Mouse (Mus musculus): ENCODE measurements around the gene Oas1a. TPM values are rescaled to one million over a fixed set of nuclear protein-coding genes. Genes with fewer than 3 reads are reported as not detected.
"Not testable (repeated sequence)": the region's sequence is repeated elsewhere in the genome, so short reads cannot be mapped to it uniquely, and the experiment has no call there.

The Oas1a gene
- polyA plus RNA-seq, 1 experiment: 7.2 TPM

DNA sequence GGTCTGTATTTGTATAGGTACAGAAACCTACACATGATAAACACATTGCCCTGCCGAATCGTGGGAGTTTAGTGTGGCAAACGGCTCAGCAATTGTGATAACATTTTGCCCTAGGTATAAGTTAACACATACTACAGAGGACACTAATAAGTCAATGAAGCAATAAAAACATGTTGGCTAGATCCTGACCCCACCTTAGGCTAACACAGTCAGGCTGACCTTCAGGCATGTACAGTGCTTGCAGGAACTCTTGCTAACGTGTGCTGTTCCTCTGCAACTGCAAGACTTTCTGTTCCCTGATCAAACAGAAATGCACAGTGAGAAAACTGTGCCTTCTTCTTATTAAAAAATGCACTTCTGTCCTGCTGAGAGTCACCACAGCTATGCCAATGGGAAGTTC, 16.6 kb upstream of the Oas1a start:
- no peak for DNase-seq
- H3K4me1 ChIP-seq (ENCODE audit: control insufficient read depth, insufficient read depth, low read length): no peaks in the 10 kb centered on the region
- TF ChIP-seq CTCF (IDR thresholded peaks at IDR 0.05; ENCODE audit: insufficient read depth, low read length) (no peak), POLR2A (IDR thresholded peaks at IDR 0.05; ENCODE audit: borderline replicate concordance, extremely low read depth, low read depth, low read length) (no peak)
- no peak overlapping the region for H3K4me3 ChIP-seq (replicated peaks; ENCODE audit: extremely low read depth, low read depth, low read length)
- 58% methylated on average over 4 of the region's 4 CpGs for WGBS

DNA sequence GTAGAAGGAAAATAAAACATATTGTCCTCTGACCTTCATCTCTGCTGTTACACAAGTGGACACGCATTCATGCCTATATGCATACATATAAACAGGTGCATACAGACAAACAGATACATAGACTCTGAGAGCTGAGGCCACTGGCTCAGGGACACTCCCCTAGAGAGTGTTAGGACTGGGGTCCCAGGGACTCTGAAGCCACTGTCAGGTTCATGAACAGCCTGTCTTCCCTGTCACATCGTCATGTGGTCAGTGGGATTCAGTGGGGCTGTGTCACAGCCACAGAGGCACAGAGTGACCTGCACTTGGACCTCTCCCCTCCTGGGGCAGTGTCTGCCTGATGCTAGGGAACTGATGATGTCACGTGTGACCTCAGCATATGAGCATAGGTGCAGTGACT, 13.0 kb upstream of the Oas1a start:
- 75% methylated on average over 3 of the region's 3 CpGs for WGBS
- no peaks in the 10 kb centered on the region for H3K4me1 ChIP-seq (ENCODE audit: control insufficient read depth, insufficient read depth, low read length)
- TF ChIP-seq CTCF (IDR thresholded peaks at IDR 0.05; ENCODE audit: insufficient read depth, low read length) (no peak), POLR2A (IDR thresholded peaks at IDR 0.05; ENCODE audit: borderline replicate concordance, extremely low read depth, low read depth, low read length) (no peak)

DNA sequence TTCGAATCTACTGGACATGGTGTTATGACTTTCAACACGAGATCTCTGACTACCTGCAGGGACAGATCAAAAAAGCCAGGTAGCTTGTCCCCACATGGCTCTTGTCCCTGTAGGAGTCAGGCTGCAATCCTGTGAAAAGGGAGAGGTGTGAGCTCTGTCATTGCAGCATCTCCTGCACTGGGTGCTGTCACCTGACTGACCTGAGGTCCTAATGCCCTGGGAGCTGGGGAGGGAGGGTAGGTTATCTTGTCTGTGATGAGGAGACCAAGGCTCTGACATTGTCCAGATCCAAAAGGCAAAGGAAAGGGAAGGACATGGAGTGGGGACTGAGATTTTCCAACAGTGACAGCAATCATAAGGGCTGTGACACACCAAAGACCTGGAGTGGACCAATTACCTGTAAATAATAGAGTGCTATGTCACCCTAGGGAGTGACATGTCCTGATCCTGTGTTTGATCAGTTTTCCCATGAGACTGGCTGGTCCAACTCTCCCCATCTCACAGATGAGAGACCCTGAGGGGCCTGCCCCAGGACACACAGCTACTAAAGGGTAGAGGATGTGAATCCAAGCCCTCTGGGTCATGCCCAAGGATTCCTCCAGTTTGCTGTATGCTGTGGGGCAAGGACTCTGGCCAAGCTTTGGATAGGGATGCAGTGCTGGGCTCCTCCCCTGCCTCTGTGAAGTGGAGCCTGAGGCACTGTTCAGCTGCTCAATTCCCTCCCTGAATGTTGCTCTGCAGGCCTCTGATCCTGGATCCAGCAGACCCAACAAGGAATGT, 12.0 kb upstream of the Oas1a start:
- not testable (repeated sequence) for DNase-seq; H3K4me3 ChIP-seq (replicated peaks; ENCODE audit: extremely low read depth, low read depth, low read length); H3K4me1 ChIP-seq (ENCODE audit: control insufficient read depth, insufficient read depth, low read length)
- WGBS: 58% methylated on average over 2 of the region's 2 CpGs

More for the DNA sequence above, 13.0 kb upstream of the Oas1a start:
- no peak overlapping the region for H3K4me3 ChIP-seq (replicated peaks; ENCODE audit: extremely low read depth, low read depth, low read length)
- no peak for DNase-seq

DNA sequence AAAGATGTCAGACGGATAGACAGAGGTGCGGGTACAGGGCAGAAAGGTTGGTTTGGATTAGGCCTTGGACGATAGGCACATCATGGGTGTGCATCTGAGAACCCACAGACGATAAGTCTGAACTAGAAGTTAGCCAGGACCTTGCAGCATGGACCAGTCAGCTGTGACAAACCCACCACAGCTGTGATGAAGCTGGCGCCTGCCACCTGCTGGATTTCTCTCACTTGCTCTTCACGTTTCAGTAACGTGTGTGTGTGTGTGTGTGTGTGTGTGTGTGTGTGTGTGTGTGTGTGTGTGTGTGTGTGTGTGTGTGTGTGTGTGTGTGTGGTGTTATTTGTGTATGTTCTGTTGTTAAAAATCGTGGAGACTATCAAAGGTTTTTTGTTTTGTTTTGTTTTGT, 6.9 kb upstream of the Oas1a start, which contains the start of gene Oas1d:
Gene Oas1d (plus strand): TSS at position 333 of the 400 bp plus-strand sequence.
- 37% methylated on average over 8 of the region's 8 CpGs for WGBS
- not testable (repeated sequence) for H3K4me3 ChIP-seq (replicated peaks; ENCODE audit: extremely low read depth, low read depth, low read length); H3K4me1 ChIP-seq (ENCODE audit: control insufficient read depth, insufficient read depth, low read length); DNase-seq

DNA sequence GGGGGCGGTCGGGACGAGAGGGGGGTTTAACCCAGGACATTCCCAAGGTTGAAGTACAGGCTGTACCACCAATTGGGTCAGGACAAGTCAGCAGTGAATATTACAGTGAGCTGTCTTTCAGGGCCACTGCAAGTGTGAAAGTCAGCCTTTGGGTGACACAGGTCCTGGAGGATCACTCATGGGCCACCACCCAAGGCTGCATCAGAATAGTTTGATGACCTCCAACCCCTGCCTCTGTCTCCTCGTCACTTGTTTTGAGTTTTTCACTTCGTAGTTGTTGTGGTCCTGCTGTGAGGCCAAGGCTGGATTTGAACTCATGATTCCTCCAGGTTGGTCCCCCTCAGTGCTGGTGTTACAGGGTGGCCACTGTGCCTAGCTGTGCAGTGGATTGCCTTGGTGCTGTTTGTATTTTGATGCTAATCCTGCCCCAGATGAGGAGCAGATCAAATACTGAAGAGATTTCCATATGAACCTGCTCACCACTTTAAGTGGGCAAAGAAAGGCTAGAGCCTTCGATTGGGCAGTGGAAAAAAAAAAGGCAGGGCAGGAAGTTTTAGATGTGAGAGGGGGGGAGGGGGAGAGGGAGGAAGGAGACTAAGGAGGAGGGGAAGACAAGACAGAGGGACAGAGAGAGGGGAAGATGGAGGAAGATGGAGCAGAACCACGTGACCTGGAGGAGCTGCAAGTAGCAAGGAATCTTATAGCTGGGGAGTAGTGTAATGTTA, 1.0 kb upstream of the Oas1a start:
- WGBS: 43% methylated on average over 7 of the region's 7 CpGs

DNA sequence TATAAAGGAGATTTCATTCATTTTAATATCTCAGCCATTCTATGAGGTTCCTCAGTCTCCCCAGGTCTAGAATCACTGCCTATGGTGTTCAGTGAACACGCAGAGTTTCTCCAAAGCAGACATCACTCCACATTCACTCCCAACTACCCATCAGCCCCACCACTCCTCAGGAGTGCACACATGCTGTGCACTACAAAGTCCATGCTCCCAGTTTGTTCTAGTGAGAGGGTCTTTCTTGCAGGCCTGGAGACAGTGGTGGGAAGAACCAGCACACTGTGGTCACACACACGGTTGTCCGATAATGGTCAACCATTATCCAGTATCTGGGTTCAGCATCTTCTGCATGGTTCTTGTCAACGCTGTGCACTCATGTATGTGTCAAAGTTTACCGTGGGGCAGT, 5.3 kb downstream of the Oas1a start:
- 86% methylated on average over 5 of the region's 5 CpGs for WGBS
- Histone ChIP-seq H3K4me1 (ENCODE audit: control insufficient read depth, insufficient read depth, low read length) (peaks cover 3% of the 10 kb centered on the region; the same call in 1 of the 2 replicates), H3K4me3 (replicated peaks; ENCODE audit: extremely low read depth, low read depth, low read length) (no peak overlapping the region)
- TF ChIP-seq POLR2A (IDR thresholded peaks at IDR 0.05; ENCODE audit: borderline replicate concordance, extremely low read depth, low read depth, low read length) (no peak), CTCF (IDR thresholded peaks at IDR 0.05; ENCODE audit: insufficient read depth, low read length) (no peak)
- no peak for DNase-seq

More for the DNA sequence above, 1.0 kb upstream of the Oas1a start:
- DNase-seq: no peak
- Histone ChIP-seq H3K4me3 (replicated peaks; ENCODE audit: extremely low read depth, low read depth, low read length) (no peak overlapping the region), H3K4me1 (ENCODE audit: control insufficient read depth, insufficient read depth, low read length) (peaks cover 3% of the 10 kb centered on the region; the same call in 1 of the 2 replicates)
- TF ChIP-seq CTCF (IDR thresholded peaks at IDR 0.05; ENCODE audit: insufficient read depth, low read length) (no peak), POLR2A (IDR thresholded peaks at IDR 0.05; ENCODE audit: borderline replicate concordance, extremely low read depth, low read depth, low read length) (no peak)

DNA sequence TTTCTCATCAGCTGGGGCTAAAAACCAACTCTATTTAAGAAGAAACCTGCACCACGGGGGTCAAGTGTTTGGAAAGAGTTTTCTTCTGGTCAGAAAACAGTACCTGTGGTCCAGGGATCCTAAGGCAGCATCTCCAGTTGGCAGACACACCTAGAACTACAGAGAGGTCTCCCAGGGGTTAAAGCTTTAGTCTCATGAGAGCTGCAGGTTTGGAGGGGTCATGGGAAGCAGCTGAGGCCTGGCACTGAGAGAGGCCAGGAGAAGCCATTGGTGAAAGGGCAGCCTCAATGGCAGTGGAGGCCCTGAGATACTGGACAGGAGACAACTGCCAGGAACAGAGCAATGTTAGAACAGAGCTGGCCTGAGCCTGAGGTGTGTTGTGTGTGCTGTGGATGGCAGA, 6.7 kb downstream of the Oas1a start:
- Histone ChIP-seq H3K4me3 (replicated peaks; ENCODE audit: extremely low read depth, low read depth, low read length) (no peak overlapping the region), H3K4me1 (ENCODE audit: control insufficient read depth, insufficient read depth, low read length) (no peaks in the 10 kb centered on the region)
- 50% methylated on average over 1 of the region's 1 CpGs for whole genome bisulfite sequencing
- no peak for DNase-seq
- TF ChIP-seq CTCF (IDR thresholded peaks at IDR 0.05; ENCODE audit: insufficient read depth, low read length) (no peak), POLR2A (IDR thresholded peaks at IDR 0.05; ENCODE audit: borderline replicate concordance, extremely low read depth, low read depth, low read length) (no peak)

DNA sequence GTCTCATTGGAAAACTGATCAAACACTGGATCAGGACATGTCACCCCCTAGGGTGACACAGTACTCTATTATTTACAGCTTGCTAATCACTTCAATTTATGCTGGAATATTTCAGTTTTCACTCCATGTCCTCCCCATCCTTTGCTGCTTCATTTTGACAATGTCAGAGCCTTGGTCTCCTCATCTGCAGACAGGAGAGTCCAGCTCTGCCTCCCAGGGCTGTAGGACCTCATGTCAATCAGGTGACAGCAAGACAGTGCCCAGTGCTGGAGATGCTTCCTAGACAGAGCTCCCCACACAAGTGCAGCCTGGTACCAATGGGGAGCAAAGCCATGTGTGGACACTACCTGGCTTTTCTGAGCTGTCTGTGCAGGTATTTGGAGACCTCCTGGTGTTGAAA, 8.6 kb downstream of the Oas1a start:
- no peaks in the 10 kb centered on the region for H3K4me1 ChIP-seq (ENCODE audit: control insufficient read depth, insufficient read depth, low read length)
- no peak for TF ChIP-seq CTCF (IDR thresholded peaks at IDR 0.05; ENCODE audit: insufficient read depth, low read length)
- TF ChIP-seq POLR2A (IDR thresholded peaks at IDR 0.05; ENCODE audit: borderline replicate concordance, extremely low read depth, low read depth, low read length): no peak
- H3K4me3 ChIP-seq (replicated peaks; ENCODE audit: extremely low read depth, low read depth, low read length): no peak overlapping the region
- no peak for DNase-seq

DNA sequence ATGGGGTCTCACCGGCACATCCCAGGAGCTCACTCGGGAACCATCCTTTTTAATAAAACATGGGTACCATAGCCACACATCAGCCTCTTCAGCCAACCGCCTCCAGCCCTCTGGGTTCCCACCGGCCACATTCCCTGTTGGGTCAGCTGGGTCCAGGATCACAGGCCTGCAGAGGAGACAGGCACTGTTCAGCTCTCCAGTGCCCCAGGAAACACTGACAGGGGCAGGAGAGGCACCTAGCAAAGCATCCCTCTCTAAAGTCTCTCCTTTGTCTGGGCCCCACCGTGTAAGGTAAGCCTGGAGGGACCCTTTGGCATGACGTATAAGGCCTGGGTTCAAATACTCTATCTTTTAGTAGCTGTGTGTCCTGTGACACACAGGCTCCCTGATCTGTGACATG, 9.0 kb downstream of the Oas1a start:
- DNase-seq: no peak
- TF ChIP-seq CTCF (IDR thresholded peaks at IDR 0.05; ENCODE audit: insufficient read depth, low read length): no peak
- TF ChIP-seq POLR2A (IDR thresholded peaks at IDR 0.05; ENCODE audit: borderline replicate concordance, extremely low read depth, low read depth, low read length): no peak
- 89% methylated on average over 6 of the region's 6 CpGs for WGBS
- no peak overlapping the region for H3K4me3 ChIP-seq (replicated peaks; ENCODE audit: extremely low read depth, low read depth, low read length)
- H3K4me1 ChIP-seq (ENCODE audit: control insufficient read depth, insufficient read depth, low read length): no peaks in the 10 kb centered on the region
